Mouse (Mus musculus) kidney, embryonic 14.5 days (tissue): Measurements from ENCODE around the gene Mlx. TPM values are rescaled to one million over a fixed set of nuclear protein-coding genes. Genes with fewer than 3 reads are reported as not detected.

Experiments
- ATAC-seq: fragments of 200-750 bp; cut with Nextera tagmentation; 2 replicates; pipeline ENCODE4 v1.8.0; 2017; ENCODE audit warnings: moderate number of reproducible peaks, mild to moderate bottlenecking, moderate TSS enrichment, moderate library complexity; ENCODE audit not compliant: low FRiP score, low TSS enrichment
- H3K27ac ChIP-seq: fragments of 300-500 bp; sonication (generic); 2 replicates; pipeline ENCODE4 v1.5.1; 2014; ENCODE audit warnings: low read depth, mild to moderate bottlenecking, low read length, moderate library complexity, mixed read lengths
- H3K27me3 ChIP-seq: fragments of 300-500 bp; sonication (generic); 2 replicates; pipeline ENCODE4 v1.6.1; 2014; ENCODE audit warnings: mild to moderate bottlenecking, low read length; ENCODE audit not compliant: control insufficient read depth, insufficient read depth
- H3K36me3 ChIP-seq: fragments of 300-500 bp; sonication (generic); 2 replicates; pipeline ENCODE4 v1.6.1; 2014; ENCODE audit warnings: low read length, mixed read lengths; ENCODE audit not compliant: control insufficient read depth, insufficient read depth
- H3K4me1 ChIP-seq: fragments of 300-500 bp; sonication (generic); 2 replicates; pipeline ENCODE4 v1.6.1; 2014; ENCODE audit warnings: low read length, mixed read lengths; ENCODE audit not compliant: control insufficient read depth, insufficient read depth
- H3K4me2 ChIP-seq: fragments of 300-500 bp; sonication (generic); replicated peaks from 2 replicates; pipeline ENCODE4 v1.6.1; 2014; ENCODE audit warnings: low read depth, mild to moderate bottlenecking, low read length
- H3K4me3 ChIP-seq: fragments of 300-500 bp; sonication (generic); 2 replicates; pipeline ENCODE4 v1.5.1; 2014; ENCODE audit warnings: mild to moderate bottlenecking, low read length
- H3K9ac ChIP-seq: fragments of 300-500 bp; sonication (generic); 2 replicates; pipeline ENCODE4 v1.6.1; 2014; ENCODE audit warnings: low read depth, mild to moderate bottlenecking, low read length, moderate library complexity
- H3K9me3 ChIP-seq: fragments of 300-500 bp; sonication (generic); 2 replicates; pipeline ENCODE4 v1.6.1; 2016; ENCODE audit warnings: low read length; ENCODE audit not compliant: control insufficient read depth
- WGBS: fragments of 180-500 bp; shearing (Covaris S2); extraction: QIAGEN DNeasy Blood & Tissue Kit; methylation state at CpG from one replicate; pipeline ENCODE4 v1.1.7; 2014; 5-methylcytosine and 5-hydroxymethylcytosine counted together
- polyA plus RNA-seq: library from polyadenylated mRNA; unstranded; fragments of >200 nt; fragmentation: Nextera tagmentation; extraction: Ambion mirVana; gene quantifications from 2 replicates; pipeline ENCODE4 v1.2.1, GENCODE M21; 2014

Gene Mlx
- polyA plus RNA-seq, 1 experiment from 2014 or later, result 39.7 TPM

GRCm38 (mm10) chr11:101053974-101054373, 33.1 kb upstream of the Mlx start:
- Histone ChIP-seq H3K36me3 (peaks cover 21% of the 10 kb centered on the region), H3K4me1 (no peaks in the 10 kb centered on the region), H3K27ac (no peak overlapping the region), H3K4me2 (no peak overlapping the region), H3K27me3 (no peaks in the 10 kb centered on the region), H3K9me3 (0 out of 2 replicates have a peak, but pooled peaks cover 3% of the 10 kb centered on the region), H3K9ac (no peak overlapping the region), H3K4me3 (no peak overlapping the region)
- 95% methylated on average over 1 of the region's 1 CpGs for WGBS
- no peak for ATAC-seq

GRCm38 (mm10) chr11:101055418-101055817, 31.7 kb upstream of the Mlx start:
- H3K27me3 ChIP-seq, result no peaks in the 10 kb centered on the region
- H3K4me3 ChIP-seq, result no peak overlapping the region
- H3K36me3 ChIP-seq, result peaks cover 14% of the 10 kb centered on the region; the same call in 1 of the 2 replicates
- H3K9ac ChIP-seq, result no peak overlapping the region
- 83% methylated on average over 14 of the region's 14 CpGs for WGBS
- ATAC-seq, result no peak
- 0 out of 2 replicates have a peak, but pooled peaks cover 3% of the 10 kb centered on the region for H3K9me3 ChIP-seq
- no peak overlapping the region for H3K27ac ChIP-seq
- H3K4me2 ChIP-seq, result no peak overlapping the region
- peaks cover 7% of the 10 kb centered on the region; the same call in 1 of the 2 replicates for H3K4me1 ChIP-seq

- Histone ChIP-seq H3K9me3 (0 out of 2 replicates have a peak, but pooled peaks cover 3% of the 10 kb centered on the region), H3K9ac (peak overlapping the region; percentile 13; the same call in 1 of the 2 replicates), H3K27me3 (no peaks in the 10 kb centered on the region), H3K4me2 (no peak overlapping the region), H3K27ac (0 out of 2 replicates have a peak overlapping the region, but pooled peaks have one; percentile 14), H3K4me3 (no peak overlapping the region), H3K4me1 (peaks cover 8% of the 10 kb centered on the region; the same call in 1 of the 2 replicates), H3K36me3 (peaks cover 11% of the 10 kb centered on the region; the same call in 1 of the 2 replicates)
- ATAC-seq, result no peak
- 57% methylated on average over 8 of the region's 8 CpGs for WGBS
Measured at GRCm38 (mm10) chr11:101056885-101057284, 30.2 kb upstream of the Mlx start.

- H3K9ac ChIP-seq, result no peak overlapping the region
- no peak; the same call in 1 of the 2 replicates for ATAC-seq
- H3K36me3 ChIP-seq, result peaks cover 15% of the 10 kb centered on the region; the same call in 1 of the 2 replicates
- H3K27ac ChIP-seq, result no peak overlapping the region
- H3K4me3 ChIP-seq, result no peak overlapping the region
- H3K9me3 ChIP-seq, result 0 out of 2 replicates have a peak, but pooled peaks cover 3% of the 10 kb centered on the region
- no peak overlapping the region for H3K4me2 ChIP-seq
- 39% methylated on average over 5 of the region's 5 CpGs for WGBS
- no peaks in the 10 kb centered on the region for H3K27me3 ChIP-seq
- H3K4me1 ChIP-seq, result peaks cover 13% of the 10 kb centered on the region
Measured at GRCm38 (mm10) chr11:101057860-101058259, 29.2 kb upstream of the Mlx start.

- no peak for ATAC-seq
Measured at GRCm38 (mm10) chr11:101058726-101059125, 28.4 kb upstream of the Mlx start.

GRCm38 (mm10) chr11:101059473-101059872, 27.6 kb upstream of the Mlx start:
- Histone ChIP-seq H3K4me3 (no peak overlapping the region), H3K9me3 (no peaks in the 10 kb centered on the region), H3K4me2 (no peak overlapping the region), H3K36me3 (peaks cover 12% of the 10 kb centered on the region; the same call in 1 of the 2 replicates), H3K27ac (peak overlapping the region; percentile 80; the same call in 1 of the 2 replicates), H3K9ac (no peak overlapping the region), H3K27me3 (no peaks in the 10 kb centered on the region), H3K4me1 (peaks cover 25% of the 10 kb centered on the region)
- ATAC-seq, result no peak
- 80% methylated on average over 10 of the region's 10 CpGs for WGBS

More at GRCm38 (mm10) chr11:101058726-101059125, 28.4 kb upstream of the Mlx start:
- Histone ChIP-seq H3K27me3 (no peaks in the 10 kb centered on the region), H3K27ac (no peak overlapping the region), H3K4me3 (no peak overlapping the region), H3K36me3 (peaks cover 12% of the 10 kb centered on the region; the same call in 1 of the 2 replicates), H3K4me1 (peaks cover 22% of the 10 kb centered on the region), H3K9ac (no peak overlapping the region), H3K4me2 (no peak overlapping the region), H3K9me3 (0 out of 2 replicates have a peak, but pooled peaks cover 2% of the 10 kb centered on the region)
- 40% methylated on average over 5 of the region's 5 CpGs for WGBS

- no peak overlapping the region for H3K4me3 ChIP-seq
- no peaks in the 10 kb centered on the region for H3K9me3 ChIP-seq
- 50% methylated on average over 8 of the region's 8 CpGs for WGBS
- peaks cover 9% of the 10 kb centered on the region; the same call in 1 of the 2 replicates for H3K36me3 ChIP-seq
- H3K4me2 ChIP-seq, result no peak overlapping the region
- H3K9ac ChIP-seq, result no peak overlapping the region
- peak overlapping the region; percentile 80 for H3K27ac ChIP-seq
- no peaks in the 10 kb centered on the region for H3K27me3 ChIP-seq
- H3K4me1 ChIP-seq, result peaks cover 25% of the 10 kb centered on the region
- no peak for ATAC-seq
Measured at GRCm38 (mm10) chr11:101060126-101060525, 27.0 kb upstream of the Mlx start.

GRCm38 (mm10) chr11:101061049-101061448, 26.0 kb upstream of the Mlx start:
- peak overlapping the region; percentile 24; the same call in 1 of the 2 replicates for H3K27ac ChIP-seq
- ATAC-seq, result no peak
- peaks cover 8% of the 10 kb centered on the region; the same call in 1 of the 2 replicates for H3K36me3 ChIP-seq
- H3K27me3 ChIP-seq, result no peaks in the 10 kb centered on the region
- no peak overlapping the region for H3K4me2 ChIP-seq
- no peak overlapping the region for H3K9ac ChIP-seq
- H3K4me1 ChIP-seq, result peaks cover 25% of the 10 kb centered on the region
- H3K9me3 ChIP-seq, result no peaks in the 10 kb centered on the region
- no peak overlapping the region for H3K4me3 ChIP-seq
- 90% methylated on average over 5 of the region's 5 CpGs for WGBS

- no peak overlapping the region for H3K4me3 ChIP-seq
- H3K27me3 ChIP-seq, result no peaks in the 10 kb centered on the region
- 81% methylated on average over 12 of the region's 12 CpGs for WGBS
- ATAC-seq, result no peak
- H3K4me2 ChIP-seq, result no peak overlapping the region
- peaks cover 25% of the 10 kb centered on the region for H3K4me1 ChIP-seq
- H3K9ac ChIP-seq, result no peak overlapping the region
- H3K9me3 ChIP-seq, result no peaks in the 10 kb centered on the region
- H3K27ac ChIP-seq, result peak overlapping the region; percentile 87; the same call in 1 of the 2 replicates
- peaks cover 7% of the 10 kb centered on the region; the same call in 1 of the 2 replicates for H3K36me3 ChIP-seq
Measured at GRCm38 (mm10) chr11:101062165-101062884, 24.8 kb upstream of the Mlx start.
